Mouse (Mus musculus): ENCODE measurements around the gene Setd4. TPM values are rescaled to one million over a fixed set of nuclear protein-coding genes. Genes with fewer than 3 reads are reported as not detected.
A peak's percentile ranks its signal among the peaks of the same experiment; 100 is the strongest.

Setd4 gene
- polyA plus RNA-seq, 2 experiments = 11.7 to 17.1 TPM

- DNase-seq (ENCODE audit: low spot score) = no peak
- Histone ChIP-seq H3K4me3 (replicated peaks; ENCODE audit: low read length) (no peak overlapping the region), H3K4me2 (replicated peaks; ENCODE audit: low read depth, low read length, severe bottlenecking) (no peak overlapping the region), H3K27me3 (ENCODE audit: control insufficient read depth, insufficient read depth, low read length) (no peaks in the 10 kb centered on the region), H3K4me1 (ENCODE audit: control insufficient read depth, insufficient read depth, low read length) (no peaks in the 10 kb centered on the region), H3K36me3 (ENCODE audit: control insufficient read depth, insufficient read depth, low read length) (peaks cover 33% of the 10 kb centered on the region), H3K9me3 (ENCODE audit: control insufficient read depth, low read length) (no peaks in the 10 kb centered on the region), H3K9ac (ENCODE audit: low read depth, low read length, severe bottlenecking) (no peak overlapping the region), H3K27ac (replicated peaks; ENCODE audit: low read depth, low read length) (no peak overlapping the region)
- no peak for TF ChIP-seq POLR2A (IDR thresholded peaks at IDR 0.05; ENCODE audit: borderline replicate concordance, extremely low read depth, insufficient read depth, insufficient read length)
- no peak for ATAC-seq (ENCODE audit: low FRiP score, low read depth)
- WGBS = 86% methylated on average over 9 of the region's 9 CpGs
Measured at GRCm38 (mm10) chr16:93585703-93586205, 18.1 kb downstream of the Setd4 start.

GRCm38 (mm10) chr16:93584976-93585702 lies 18.7 kb downstream of the Setd4 start:
- Histone ChIP-seq H3K9ac (ENCODE audit: low read depth, low read length, severe bottlenecking) (no peak overlapping the region), H3K27me3 (ENCODE audit: control insufficient read depth, insufficient read depth, low read length) (no peaks in the 10 kb centered on the region), H3K4me3 (replicated peaks; ENCODE audit: low read length) (no peak overlapping the region), H3K27ac (replicated peaks; ENCODE audit: low read depth, low read length) (no peak overlapping the region), H3K36me3 (ENCODE audit: control insufficient read depth, insufficient read depth, low read length) (peaks cover 27% of the 10 kb centered on the region), H3K4me2 (replicated peaks; ENCODE audit: low read depth, low read length, severe bottlenecking) (no peak overlapping the region), H3K4me1 (ENCODE audit: control insufficient read depth, insufficient read depth, low read length) (no peaks in the 10 kb centered on the region), H3K9me3 (ENCODE audit: control insufficient read depth, low read length) (no peaks in the 10 kb centered on the region)
- DNase-seq (ENCODE audit: low spot score) (no peak), ATAC-seq (ENCODE audit: low FRiP score, low read depth) (no peak)
- WGBS = 87% methylated on average over 24 of the region's 24 CpGs
- TF ChIP-seq POLR2A (IDR thresholded peaks at IDR 0.05; ENCODE audit: borderline replicate concordance, extremely low read depth, insufficient read depth, insufficient read length) = no peak

GRCm38 (mm10) chr16:93581125-93581524 lies 22.7 kb downstream of the Setd4 start:
- DNase-seq (ENCODE audit: low spot score) = no peak

GRCm38 (mm10) chr16:93578346-93579005 lies 25.4 kb downstream of the Setd4 start:
- ATAC-seq (ENCODE audit: low FRiP score, low read depth) (no peak), DNase-seq (ENCODE audit: low spot score) (no peak)
- Histone ChIP-seq H3K9ac (ENCODE audit: low read depth, low read length, severe bottlenecking) (no peak overlapping the region), H3K4me1 (ENCODE audit: control insufficient read depth, insufficient read depth, low read length) (peaks cover 5% of the 10 kb centered on the region; the same call in 1 of the 2 replicates), H3K4me3 (replicated peaks; ENCODE audit: low read length) (no peak overlapping the region), H3K27me3 (ENCODE audit: control insufficient read depth, insufficient read depth, low read length) (no peaks in the 10 kb centered on the region), H3K9me3 (ENCODE audit: control insufficient read depth, low read length) (no peaks in the 10 kb centered on the region), H3K36me3 (ENCODE audit: control insufficient read depth, insufficient read depth, low read length) (no peaks in the 10 kb centered on the region), H3K27ac (replicated peaks; ENCODE audit: low read depth, low read length) (no peak overlapping the region), H3K4me2 (replicated peaks; ENCODE audit: low read depth, low read length, severe bottlenecking) (no peak overlapping the region)
- TF ChIP-seq POLR2A (IDR thresholded peaks at IDR 0.05; ENCODE audit: borderline replicate concordance, extremely low read depth, insufficient read depth, insufficient read length) = no peak
- 87% methylated on average over 8 of the region's 8 CpGs for WGBS

More at GRCm38 (mm10) chr16:93581125-93581524, 22.7 kb downstream of the Setd4 start:
- no peaks in the 10 kb centered on the region for H3K9me3 ChIP-seq (ENCODE audit: control insufficient read depth, low read length)
- WGBS = 37% methylated on average over 6 of the region's 6 CpGs
- H3K27ac ChIP-seq (replicated peaks; ENCODE audit: low read depth, low read length) = no peak overlapping the region
- peaks cover 10% of the 10 kb centered on the region for H3K36me3 ChIP-seq (ENCODE audit: control insufficient read depth, insufficient read depth, low read length)
- ATAC-seq (ENCODE audit: low FRiP score, low read depth) = no peak
- H3K27me3 ChIP-seq (ENCODE audit: control insufficient read depth, insufficient read depth, low read length) = no peaks in the 10 kb centered on the region
- no peaks in the 10 kb centered on the region for H3K4me1 ChIP-seq (ENCODE audit: control insufficient read depth, insufficient read depth, low read length)
- H3K4me2 ChIP-seq (replicated peaks; ENCODE audit: low read depth, low read length, severe bottlenecking) = no peak overlapping the region
- no peak overlapping the region for H3K9ac ChIP-seq (ENCODE audit: low read depth, low read length, severe bottlenecking)
- no peak for TF ChIP-seq POLR2A (IDR thresholded peaks at IDR 0.05; ENCODE audit: borderline replicate concordance, extremely low read depth, insufficient read depth, insufficient read length)
- no peak overlapping the region for H3K4me3 ChIP-seq (replicated peaks; ENCODE audit: low read length)

- Histone ChIP-seq H3K4me3 (replicated peaks; ENCODE audit: low read length) (no peak overlapping the region), H3K27me3 (ENCODE audit: control insufficient read depth, insufficient read depth, low read length) (no peaks in the 10 kb centered on the region), H3K9me3 (ENCODE audit: control insufficient read depth, low read length) (no peaks in the 10 kb centered on the region), H3K36me3 (ENCODE audit: control insufficient read depth, insufficient read depth, low read length) (no peaks in the 10 kb centered on the region), H3K27ac (replicated peaks; ENCODE audit: low read depth, low read length) (no peak overlapping the region), H3K4me1 (ENCODE audit: control insufficient read depth, insufficient read depth, low read length) (peaks cover 5% of the 10 kb centered on the region; the same call in 1 of the 2 replicates), H3K9ac (ENCODE audit: low read depth, low read length, severe bottlenecking) (no peak overlapping the region), H3K4me2 (replicated peaks; ENCODE audit: low read depth, low read length, severe bottlenecking) (no peak overlapping the region)
- 34% methylated on average over 14 of the region's 14 CpGs for WGBS
- peak; percentile 32; the same call in 1 of the 2 replicates for TF ChIP-seq POLR2A (IDR thresholded peaks at IDR 0.05; ENCODE audit: borderline replicate concordance, extremely low read depth, insufficient read depth, insufficient read length)
- ATAC-seq (ENCODE audit: low FRiP score, low read depth) (peak; percentile 66; the same call in 1 of the 2 replicates), DNase-seq (ENCODE audit: low spot score) (peak; percentile 75)
Measured at GRCm38 (mm10) chr16:93576412-93577082, 27.3 kb downstream of the Setd4 start.

Measured in limb, embryonic 14.5 days (tissue).